Mouse (Mus musculus) stomach, postnatal 0 days (tissue): ENCODE measurements around the gene Nrde2. TPM values are rescaled to one million over a fixed set of nuclear protein-coding genes. Genes with fewer than 3 reads are reported as not detected.

Experiments
- ATAC-seq: fragments of 200-750 bp; cut with Nextera tagmentation; 2 replicates; pipeline ENCODE4 v1.8.0; 2017; ENCODE audit not compliant: low FRiP score, low TSS enrichment
- DNase-seq: peaks from one replicate; pipeline ENCODE4 v3.0.0-alpha.2; 2016; ENCODE audit warnings: low spot score
- H3K27ac ChIP-seq: fragments of 300-500 bp; sonication (generic); replicated peaks from 2 replicates; pipeline ENCODE4 v1.5.1; 2014; ENCODE audit warnings: mild to moderate bottlenecking, control low read depth
- H3K27me3 ChIP-seq: fragments of 300-500 bp; sonication (generic); 2 replicates; pipeline ENCODE4 v1.6.1; 2014; ENCODE audit warnings: low read length; ENCODE audit not compliant: control insufficient read depth, insufficient read depth
- H3K36me3 ChIP-seq: fragments of 300-500 bp; sonication (generic); 2 replicates; pipeline ENCODE4 v1.6.1; 2014; ENCODE audit warnings: low read length, mixed read lengths; ENCODE audit not compliant: control insufficient read depth, insufficient read depth
- H3K4me1 ChIP-seq: fragments of 300-500 bp; sonication (generic); replicated peaks from 2 replicates; pipeline ENCODE4 v1.6.1; 2014; ENCODE audit warnings: antibody characterized with exemption; ENCODE audit not compliant: control insufficient read depth, insufficient read depth
- H3K4me2 ChIP-seq: fragments of 300-500 bp; sonication (generic); replicated peaks from 2 replicates; pipeline ENCODE4 v1.6.1; 2014; ENCODE audit warnings: low read depth, mild to moderate bottlenecking, control low read depth, moderate library complexity
- H3K4me3 ChIP-seq: fragments of 300-500 bp; sonication (generic); 2 replicates; pipeline ENCODE4 v1.5.1; 2014; ENCODE audit warnings: low read depth, low read length, control low read depth
- H3K9ac ChIP-seq: fragments of 300-500 bp; sonication (generic); 2 replicates; pipeline ENCODE4 v1.6.1; 2014; ENCODE audit warnings: mild to moderate bottlenecking, low read length, control low read depth, mixed read lengths
- H3K9me3 ChIP-seq: fragments of 300-500 bp; sonication (generic); 2 replicates; pipeline ENCODE4 v1.6.1; 2016; ENCODE audit warnings: low read length; ENCODE audit not compliant: control insufficient read depth
- CTCF ChIP-seq: IDR thresholded peaks from 2 replicates; pipeline ENCODE4 v1.5.1; 2016; ENCODE audit warnings: antibody characterized with exemption, low read depth, mild to moderate bottlenecking, moderate library complexity
- EP300 ChIP-seq: optimal IDR thresholded peaks from 2 replicates; pipeline ENCODE3; 2016; ENCODE audit warnings: antibody characterized with exemption
- WGBS: fragments of 180-500 bp; shearing (Covaris S2); extraction: QIAGEN DNeasy Blood & Tissue Kit; methylation state at CpG from one replicate; pipeline ENCODE4 v1.1.7; 2014; 5-methylcytosine and 5-hydroxymethylcytosine counted together
- polyA plus RNA-seq: library from polyadenylated mRNA; unstranded; fragments of >200 nt; fragmentation: Nextera tagmentation; extraction: Ambion mirVana; gene quantifications from 2 replicates; pipeline ENCODE4 v1.2.1, GENCODE M21; 2015

Gene Nrde2
- polyA plus RNA-seq, result 5.9 and 6.9 TPM in 2 replicates

DNA sequence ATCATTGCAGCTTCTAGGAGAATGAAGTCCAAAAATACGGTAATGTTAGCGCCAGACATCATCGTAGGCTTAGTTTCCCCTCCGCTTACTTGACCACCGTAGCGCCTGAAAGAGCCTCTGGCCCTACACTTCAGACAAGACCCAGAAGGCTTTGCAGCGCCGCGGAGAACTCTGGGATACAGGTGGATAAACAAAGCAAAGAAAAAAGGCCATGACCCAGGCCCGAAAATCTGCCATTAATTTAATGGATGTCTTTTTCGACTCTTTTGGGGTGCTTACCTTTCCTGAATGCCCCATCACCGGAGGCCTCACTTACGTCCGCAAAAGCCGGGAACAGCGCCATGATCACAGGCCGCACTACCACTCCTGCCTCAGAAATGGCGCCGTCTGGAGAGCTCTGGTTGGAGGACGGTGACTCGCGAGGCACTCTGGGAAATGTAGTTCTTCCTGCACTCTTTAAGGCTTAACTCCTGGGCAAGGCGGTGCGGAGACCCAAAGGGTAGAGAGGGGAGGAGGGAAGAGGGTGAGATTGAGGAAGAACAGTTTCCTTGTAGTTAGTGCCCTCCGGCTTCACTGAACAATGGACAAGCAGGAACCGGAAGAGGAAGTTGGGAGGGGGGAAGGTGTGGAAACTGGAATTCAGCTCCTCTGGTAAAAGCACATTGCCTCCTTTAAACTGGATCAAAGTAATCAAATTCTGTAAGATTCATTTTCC lies at the start of gene Nrde2:
Gene Nrde2, minus strand, starts transcription at position 393 of the 715 bp plus-strand sequence.
- H3K27ac ChIP-seq, result peak within 1 kb of the TSS; percentile 67
- H3K9me3 ChIP-seq, result no peaks in the 10 kb centered on the region
- ATAC-seq (peak; percentile 99), DNase-seq (peak; percentile 89)
- WGBS, result under 1% methylated on average over 26 of the region's 26 CpGs
- no peaks in the 10 kb centered on the region for H3K36me3 ChIP-seq
- peak within 1 kb of the TSS; percentile 50 for H3K4me3 ChIP-seq
- peak; percentile 91 for TF ChIP-seq EP300
- no peak; the same call in 1 of the 2 replicates for TF ChIP-seq CTCF
- no peaks in the 10 kb centered on the region for H3K4me1 ChIP-seq
- peak within 1 kb of the TSS; percentile 66 for H3K9ac ChIP-seq
- H3K4me2 ChIP-seq, result peak within 1 kb of the TSS; percentile 49
- no peaks in the 10 kb centered on the region for H3K27me3 ChIP-seq

DNA sequence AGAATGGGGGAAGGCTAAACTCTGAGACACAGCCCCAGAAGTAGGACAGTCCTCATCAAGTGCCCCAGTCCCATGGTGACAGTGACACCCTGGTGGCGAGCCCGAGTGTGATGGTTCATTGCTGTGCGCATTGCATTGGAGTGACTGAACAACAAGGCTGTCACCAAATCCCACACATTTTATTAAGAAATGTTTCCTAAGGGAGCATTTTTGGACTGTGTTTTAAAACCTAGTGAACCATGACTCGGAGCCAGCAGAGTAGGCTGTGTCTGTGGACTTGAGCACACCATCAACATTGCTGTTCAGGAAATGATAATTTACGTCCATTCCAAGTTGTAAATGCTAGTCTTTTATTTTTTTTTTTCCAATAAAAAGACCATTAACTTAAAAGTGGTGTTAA lies 47.5 kb upstream of the Nrde2 start:
- H3K36me3 ChIP-seq, result peaks cover 27% of the 10 kb centered on the region
- 80% methylated on average over 5 of the region's 5 CpGs for WGBS
- no peaks in the 10 kb centered on the region for H3K9me3 ChIP-seq
- H3K27me3 ChIP-seq, result no peaks in the 10 kb centered on the region
- H3K9ac ChIP-seq, result no peak overlapping the region
- H3K4me3 ChIP-seq, result no peak overlapping the region
- no peak overlapping the region for H3K4me2 ChIP-seq
- H3K27ac ChIP-seq, result no peak overlapping the region
- DNase-seq, result no peak
- no peak for ATAC-seq
- TF ChIP-seq CTCF (no peak), EP300 (no peak)
- peaks cover 5% of the 10 kb centered on the region; the same call in 1 of the 2 replicates for H3K4me1 ChIP-seq

DNA sequence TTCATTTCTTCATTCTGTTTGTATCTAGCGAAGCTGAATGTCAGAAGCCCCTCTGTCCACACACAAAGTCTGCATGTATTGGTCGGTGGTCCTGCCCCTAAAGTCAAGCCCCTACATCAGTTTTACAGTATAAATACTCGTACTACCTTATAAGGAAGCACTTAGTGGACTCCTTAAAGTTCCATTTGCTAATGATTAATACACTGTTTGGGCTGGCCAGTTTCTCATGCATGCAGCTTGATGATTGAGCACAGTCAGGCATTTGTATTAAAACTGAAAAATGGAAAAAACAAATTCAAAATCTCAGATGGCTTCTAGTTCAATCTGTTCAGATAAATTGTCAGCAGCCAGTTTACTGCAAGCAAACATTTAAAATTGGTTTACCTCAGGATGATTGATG lies 47.1 kb upstream of the Nrde2 start:
- Histone ChIP-seq H3K9ac (no peak overlapping the region), H3K4me3 (no peak overlapping the region), H3K27me3 (no peaks in the 10 kb centered on the region), H3K4me2 (no peak overlapping the region), H3K27ac (no peak overlapping the region), H3K9me3 (no peaks in the 10 kb centered on the region), H3K4me1 (peaks cover 5% of the 10 kb centered on the region; the same call in 1 of the 2 replicates), H3K36me3 (peaks cover 27% of the 10 kb centered on the region)
- no peak for TF ChIP-seq EP300
- TF ChIP-seq CTCF, result no peak
- WGBS, result 64% methylated on average over 3 of the region's 3 CpGs
- ATAC-seq (no peak), DNase-seq (no peak)

DNA sequence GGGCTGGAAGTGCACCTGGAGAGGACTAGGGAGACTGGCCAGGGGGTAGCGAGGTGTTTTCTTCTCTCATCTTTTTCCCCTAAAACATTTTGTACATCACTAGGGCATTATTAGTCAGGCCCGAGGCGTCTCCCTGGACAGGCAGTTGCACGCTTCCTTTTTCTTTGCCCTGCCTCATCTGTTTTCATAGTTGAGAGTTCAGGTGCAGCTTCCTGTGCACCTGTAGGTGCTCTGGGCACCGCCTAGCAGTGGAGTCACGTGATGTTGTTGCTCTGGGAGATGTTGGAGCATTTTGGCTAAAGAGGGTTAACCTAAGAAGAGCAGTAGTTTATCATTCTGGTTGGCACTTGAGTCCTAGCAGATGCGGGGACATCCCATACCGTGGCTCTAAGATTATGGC lies 45.7 kb upstream of the Nrde2 start:
- TF ChIP-seq EP300 (no peak), CTCF (no peak)
- 84% methylated on average over 8 of the region's 8 CpGs for WGBS
- H3K4me2 ChIP-seq, result no peak overlapping the region
- ATAC-seq, result no peak
- H3K4me1 ChIP-seq, result peaks cover 5% of the 10 kb centered on the region; the same call in 1 of the 2 replicates
- H3K9ac ChIP-seq, result no peak overlapping the region
- no peak overlapping the region for H3K4me3 ChIP-seq
- H3K36me3 ChIP-seq, result peaks cover 27% of the 10 kb centered on the region
- no peaks in the 10 kb centered on the region for H3K27me3 ChIP-seq
- no peaks in the 10 kb centered on the region for H3K9me3 ChIP-seq
- DNase-seq, result no peak
- H3K27ac ChIP-seq, result no peak overlapping the region

DNA sequence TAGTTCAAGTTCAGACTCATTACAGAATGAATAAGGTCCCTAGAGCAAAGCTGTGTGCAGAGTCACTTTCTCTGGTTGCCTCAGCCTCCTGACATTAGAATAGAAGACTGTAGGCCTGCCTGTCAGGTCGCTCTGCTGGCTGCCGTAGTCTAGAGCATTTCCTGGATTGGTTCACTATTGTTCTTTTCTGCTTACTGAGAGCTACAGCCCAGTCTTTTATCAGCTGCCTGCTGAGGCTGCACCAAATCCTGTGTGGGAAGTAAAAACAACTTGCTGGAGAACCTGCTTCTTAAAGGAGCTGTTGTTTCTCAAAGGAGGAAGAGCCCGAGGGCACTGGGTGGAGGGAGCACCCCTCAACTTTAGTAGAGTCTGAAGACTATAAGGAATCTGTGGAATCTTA lies 44.3 kb upstream of the Nrde2 start:
- DNase-seq, result no peak

DNA sequence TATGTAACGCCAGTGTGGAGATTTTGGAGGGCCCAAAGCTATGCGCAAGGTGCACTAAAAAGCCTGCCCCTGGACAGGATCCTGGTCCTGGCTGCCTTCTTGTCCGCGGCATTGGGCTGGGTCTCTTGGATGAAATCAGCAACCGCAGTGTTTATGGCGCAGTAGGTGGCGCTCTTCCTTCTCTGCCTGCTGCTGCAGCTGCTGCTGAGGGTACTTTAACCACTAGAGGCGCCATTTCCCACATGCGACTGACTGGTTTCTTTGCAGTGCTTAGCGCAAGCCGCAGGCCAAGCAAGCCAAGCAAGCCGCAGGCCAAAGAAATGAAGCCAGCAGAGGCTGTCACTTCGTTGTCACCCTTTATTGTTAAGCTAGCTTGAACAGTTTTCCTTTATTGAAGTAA lies 42.4 kb upstream of the Nrde2 start:
- Histone ChIP-seq H3K36me3 (peaks cover 25% of the 10 kb centered on the region), H3K4me2 (peak overlapping the region; percentile 96), H3K4me1 (peaks cover 5% of the 10 kb centered on the region; the same call in 1 of the 2 replicates), H3K27ac (peak overlapping the region; percentile 25; the same call in 1 of the 2 replicates), H3K9me3 (no peaks in the 10 kb centered on the region), H3K27me3 (no peaks in the 10 kb centered on the region), H3K4me3 (peak overlapping the region; percentile 95), H3K9ac (peak overlapping the region; percentile 41; the same call in 1 of the 2 replicates)
- no peak for TF ChIP-seq EP300
- peak; percentile 100 for TF ChIP-seq CTCF
- peak; percentile 59 for ATAC-seq
- WGBS, result under 1% methylated on average over 13 of the region's 13 CpGs
- DNase-seq, result peak; percentile 94

More for the DNA sequence above, 44.3 kb upstream of the Nrde2 start:
- no peak overlapping the region for H3K4me2 ChIP-seq
- 0 out of 2 replicates have a peak overlapping the region, but pooled peaks have one; percentile 24 for H3K27ac ChIP-seq
- H3K27me3 ChIP-seq, result no peaks in the 10 kb centered on the region
- peaks cover 5% of the 10 kb centered on the region; the same call in 1 of the 2 replicates for H3K4me1 ChIP-seq
- H3K9ac ChIP-seq, result no peak overlapping the region
- 46% methylated on average over 3 of the region's 3 CpGs for WGBS
- no peaks in the 10 kb centered on the region for H3K9me3 ChIP-seq
- H3K4me3 ChIP-seq, result no peak overlapping the region
- H3K36me3 ChIP-seq, result peaks cover 27% of the 10 kb centered on the region
- TF ChIP-seq CTCF (no peak), EP300 (no peak)
- ATAC-seq, result no peak
